Mouse (Mus musculus) urinary bladder, postnatal 14 days (tissue): ENCODE results near the gene Nanp.

Experiments
- DNase-seq: peaks from one replicate; pipeline ENCODE4 v3.0.0; 2021; ENCODE audit warnings: low spot score

Nanp gene

GRCm38 (mm10) chr2:150997618-150998017 lies 41.6 kb downstream of the Nanp start:
- no peak for DNase-seq

GRCm38 (mm10) chr2:150995324-150995723 lies 43.9 kb downstream of the Nanp start:
- DNase-seq: no peak

- DNase-seq: no peak
These were observed 48.1 kb downstream of the Nanp start for GRCm38 (mm10) chr2:150991050-150991449.

GRCm38 (mm10) chr2:150990506-150990905 lies 48.7 kb downstream of the Nanp start:
- no peak for DNase-seq

GRCm38 (mm10) chr2:150985359-150985758 lies 53.8 kb downstream of the Nanp start:
- DNase-seq: no peak

GRCm38 (mm10) chr2:150982051-150982450 lies 57.1 kb downstream of the Nanp start:
- no peak for DNase-seq

GRCm38 (mm10) chr2:150981524-150981923 lies 57.7 kb downstream of the Nanp start:
- no peak for DNase-seq

GRCm38 (mm10) chr2:150979861-150980620 lies 59.2 kb downstream of the Nanp start:
- DNase-seq: no peak
